Mouse (Mus musculus) forebrain, embryonic 10.5 days (tissue): ENCODE results near the gene Gm10100. TPM values are rescaled to one million over a fixed set of nuclear protein-coding genes. Genes with fewer than 3 reads are reported as not detected.
A peak's percentile ranks its signal among the peaks of the same experiment; 100 is the strongest.
"Not testable (repeated sequence)": the region's sequence is repeated elsewhere in the genome, so short reads cannot be mapped to it uniquely, and the experiment has no call there.

Source experiments
- DNase-seq: peaks from one replicate; pipeline ENCODE4 v3.0.0-alpha.2; 2017; ENCODE audit warnings: low spot score; ENCODE audit errors: extremely low spot score
- H3K27ac ChIP-seq: fragments of 300-500 bp; sonication (generic); 2 replicates; pipeline ENCODE4 v1.5.1; 2016; ENCODE audit warnings: mild to moderate bottlenecking
- H3K27me3 ChIP-seq: fragments of 300-500 bp; sonication (generic); 2 replicates; pipeline ENCODE4 v1.6.1; 2016; ENCODE audit warnings: mild to moderate bottlenecking; ENCODE audit not compliant: poor library complexity, severe bottlenecking
- H3K36me3 ChIP-seq: fragments of 300-500 bp; sonication (generic); replicated peaks from 2 replicates; pipeline ENCODE4 v1.6.1; 2016; ENCODE audit warnings: mild to moderate bottlenecking, moderate library complexity
- H3K4me1 ChIP-seq: fragments of 300-500 bp; sonication (generic); 2 replicates; pipeline ENCODE4 v1.6.1; 2016
- H3K4me3 ChIP-seq: fragments of 300-500 bp; sonication (generic); 2 replicates; pipeline ENCODE4 v1.5.1; 2016; ENCODE audit warnings: mild to moderate bottlenecking, moderate library complexity
- H3K9me3 ChIP-seq: fragments of 300-500 bp; sonication (generic); 2 replicates; pipeline ENCODE4 v1.6.1; 2016; ENCODE audit warnings: mild to moderate bottlenecking, moderate library complexity
- WGBS: fragments of 180-500 bp; shearing (Covaris S2); methylation state at CpG from one replicate; pipeline ENCODE4 v1.1.7; 2016; 5-methylcytosine and 5-hydroxymethylcytosine counted together
- polyA plus RNA-seq: library from polyadenylated mRNA; unstranded; fragments of >200 nt; fragmentation: Nextera tagmentation; extraction: Ambion mirVana; gene quantifications from 2 replicates; pipeline ENCODE4 v1.2.1, GENCODE M21; 2016

Gene Gm10100
- polyA plus RNA-seq, 1 experiment from 2014 or later = not detected

- H3K9me3 ChIP-seq, H3K4me1 ChIP-seq, H3K36me3 ChIP-seq, H3K4me3 ChIP-seq, DNase-seq, H3K27ac ChIP-seq, H3K27me3 ChIP-seq: not testable (repeated sequence)
- WGBS = 89% methylated on average over 1 of the region's 1 CpGs
These were observed 6.0 kb upstream of the Gm10100 start, which contains the start of gene Krtap12-1 for GRCm38 (mm10) chr10:77720299-77720698. TSS of gene Krtap12-1 (plus strand) at chr10:77720599.

GRCm38 (mm10) chr10:77724855-77725254 lies 1.4 kb upstream of the Gm10100 start:
- Histone ChIP-seq H3K27ac (no peak overlapping the region), H3K27me3 (no peaks in the 10 kb centered on the region), H3K36me3 (no peaks in the 10 kb centered on the region), H3K9me3 (peaks cover 7% of the 10 kb centered on the region; the same call in 1 of the 2 replicates), H3K4me1 (peaks cover 4% of the 10 kb centered on the region; the same call in 1 of the 2 replicates), H3K4me3 (no peak overlapping the region)
- 73% methylated on average over 8 of the region's 8 CpGs for WGBS
- no peak for DNase-seq

- WGBS = 60% methylated on average over 4 of the region's 4 CpGs
- Histone ChIP-seq H3K27ac (no peak overlapping the region), H3K9me3 (no peaks in the 10 kb centered on the region), H3K4me1 (peaks cover 4% of the 10 kb centered on the region; the same call in 1 of the 2 replicates), H3K4me3 (no peak overlapping the region), H3K27me3 (no peaks in the 10 kb centered on the region), H3K36me3 (no peaks in the 10 kb centered on the region)
- no peak for DNase-seq
These were observed 2.0 kb downstream of the Gm10100 start for GRCm38 (mm10) chr10:77728280-77728679.

GRCm38 (mm10) chr10:77729241-77729640 lies 3.0 kb downstream of the Gm10100 start:
- H3K4me1 ChIP-seq = peaks cover 4% of the 10 kb centered on the region; the same call in 1 of the 2 replicates
- 50% methylated on average over 4 of the region's 4 CpGs for WGBS
- no peak overlapping the region for H3K4me3 ChIP-seq
- DNase-seq = no peak
- no peak overlapping the region for H3K27ac ChIP-seq
- H3K27me3 ChIP-seq = no peaks in the 10 kb centered on the region
- H3K9me3 ChIP-seq = peaks cover 3% of the 10 kb centered on the region; the same call in 1 of the 2 replicates
- no peaks in the 10 kb centered on the region for H3K36me3 ChIP-seq

GRCm38 (mm10) chr10:77735928-77736327 lies 9.6 kb downstream of the Gm10100 start:
- Histone ChIP-seq H3K4me1 (peaks cover 21% of the 10 kb centered on the region), H3K27ac (no peak overlapping the region), H3K36me3 (no peaks in the 10 kb centered on the region), H3K9me3 (peaks cover 12% of the 10 kb centered on the region), H3K27me3 (no peaks in the 10 kb centered on the region), H3K4me3 (no peak overlapping the region)
- 83% methylated on average over 1 of the region's 1 CpGs for WGBS
- no peak for DNase-seq

GRCm38 (mm10) chr10:77738929-77739328 lies 12.6 kb downstream of the Gm10100 start:
- no peaks in the 10 kb centered on the region for H3K27me3 ChIP-seq
- no peaks in the 10 kb centered on the region for H3K36me3 ChIP-seq
- no peak for DNase-seq
- H3K27ac ChIP-seq = no peak overlapping the region
- no peak overlapping the region for H3K4me3 ChIP-seq
- H3K4me1 ChIP-seq = peaks cover 37% of the 10 kb centered on the region
- 89% methylated on average over 4 of the region's 4 CpGs for WGBS
- peaks cover 12% of the 10 kb centered on the region for H3K9me3 ChIP-seq

- not testable (repeated sequence) for DNase-seq
These were observed 15.8 kb downstream of the Gm10100 start, which contains the start of gene Gm18596 for GRCm38 (mm10) chr10:77741924-77742688. TSS of gene Gm18596 (minus strand) at chr10:77742638.

GRCm38 (mm10) chr10:77750686-77751085 lies 24.4 kb downstream of the Gm10100 start:
- not testable (repeated sequence) for H3K9me3 ChIP-seq, H3K27me3 ChIP-seq, DNase-seq, H3K36me3 ChIP-seq, H3K4me3 ChIP-seq, H3K4me1 ChIP-seq
- 0 out of 2 replicates have a peak overlapping the region, but pooled peaks have one; percentile 20 for H3K27ac ChIP-seq
- 81% methylated on average over 1 of the region's 1 CpGs for WGBS

More at GRCm38 (mm10) chr10:77741924-77742688, 15.8 kb downstream of the Gm10100 start, which contains the start of gene Gm18596:
- Histone ChIP-seq H3K4me1 (peaks cover 32% of the 10 kb centered on the region), H3K27ac (peak within 1 kb of the TSS; percentile 60; the same call in 1 of the 2 replicates)
- 52% methylated on average over 5 of the region's 5 CpGs for WGBS
- H3K4me3 ChIP-seq, H3K36me3 ChIP-seq, H3K9me3 ChIP-seq, H3K27me3 ChIP-seq: not testable (repeated sequence)

GRCm38 (mm10) chr10:77751254-77751653 lies 25.0 kb downstream of the Gm10100 start, which contains the start of gene Gm9736:
TSS of gene Gm9736 (minus strand) at chr10:77751354.
- not testable (repeated sequence) for H3K4me3 ChIP-seq, H3K4me1 ChIP-seq, H3K36me3 ChIP-seq, H3K9me3 ChIP-seq, H3K27me3 ChIP-seq, DNase-seq
- 0 out of 2 replicates have a peak within 1 kb of the TSS, but pooled peaks have one; percentile 20 for H3K27ac ChIP-seq
- 67% methylated on average over 1 of the region's 1 CpGs for WGBS

GRCm38 (mm10) chr10:77752312-77752711 lies 26.0 kb downstream of the Gm10100 start:
- WGBS = 68% methylated on average over 3 of the region's 3 CpGs
- not testable (repeated sequence) for H3K4me3 ChIP-seq, H3K9me3 ChIP-seq, H3K27ac ChIP-seq, DNase-seq, H3K27me3 ChIP-seq, H3K4me1 ChIP-seq, H3K36me3 ChIP-seq

- H3K27me3 ChIP-seq = no peaks in the 10 kb centered on the region
- no peak overlapping the region for H3K27ac ChIP-seq
- DNase-seq = no peak
These were observed 27.2 kb downstream of the Gm10100 start for GRCm38 (mm10) chr10:77753448-77753847.

GRCm38 (mm10) chr10:77759582-77759981 lies 33.3 kb downstream of the Gm10100 start, which contains the start of gene Gm3233:
TSS of gene Gm3233 (minus strand) at chr10:77759682.
- not testable (repeated sequence) for H3K27me3 ChIP-seq, DNase-seq, H3K27ac ChIP-seq, H3K36me3 ChIP-seq, H3K4me3 ChIP-seq, H3K4me1 ChIP-seq, H3K9me3 ChIP-seq
- 43% methylated on average over 1 of the region's 1 CpGs for WGBS

More at GRCm38 (mm10) chr10:77753448-77753847, 27.2 kb downstream of the Gm10100 start:
- Histone ChIP-seq H3K36me3 (no peaks in the 10 kb centered on the region), H3K4me3 (no peak overlapping the region), H3K4me1 (peaks cover 9% of the 10 kb centered on the region), H3K9me3 (no peaks in the 10 kb centered on the region)

GRCm38 (mm10) chr10:77769727-77770126 lies 43.4 kb downstream of the Gm10100 start:
- WGBS = 82% methylated on average over 1 of the region's 1 CpGs
- no peak for DNase-seq
- Histone ChIP-seq H3K9me3 (no peaks in the 10 kb centered on the region), H3K4me3 (no peak overlapping the region), H3K27me3 (no peaks in the 10 kb centered on the region), H3K27ac (no peak overlapping the region), H3K36me3 (no peaks in the 10 kb centered on the region), H3K4me1 (no peaks in the 10 kb centered on the region)
